Mouse (Mus musculus) bone marrow macrophage, adult 2 months (primary cell): ENCODE data around the gene Lrrn3.

Source experiments
- CTCF ChIP-seq: IDR thresholded peaks from 2 replicates; pipeline ENCODE4 v1.5.1; 2012; ENCODE audit warnings: low read depth, mild to moderate bottlenecking, low read length, moderate library complexity
- POLR2A ChIP-seq: IDR thresholded peaks from 2 replicates; pipeline ENCODE4 v1.6.1; 2012; ENCODE audit warnings: mild to moderate bottlenecking, low read depth, low read length, borderline replicate concordance

DNA sequence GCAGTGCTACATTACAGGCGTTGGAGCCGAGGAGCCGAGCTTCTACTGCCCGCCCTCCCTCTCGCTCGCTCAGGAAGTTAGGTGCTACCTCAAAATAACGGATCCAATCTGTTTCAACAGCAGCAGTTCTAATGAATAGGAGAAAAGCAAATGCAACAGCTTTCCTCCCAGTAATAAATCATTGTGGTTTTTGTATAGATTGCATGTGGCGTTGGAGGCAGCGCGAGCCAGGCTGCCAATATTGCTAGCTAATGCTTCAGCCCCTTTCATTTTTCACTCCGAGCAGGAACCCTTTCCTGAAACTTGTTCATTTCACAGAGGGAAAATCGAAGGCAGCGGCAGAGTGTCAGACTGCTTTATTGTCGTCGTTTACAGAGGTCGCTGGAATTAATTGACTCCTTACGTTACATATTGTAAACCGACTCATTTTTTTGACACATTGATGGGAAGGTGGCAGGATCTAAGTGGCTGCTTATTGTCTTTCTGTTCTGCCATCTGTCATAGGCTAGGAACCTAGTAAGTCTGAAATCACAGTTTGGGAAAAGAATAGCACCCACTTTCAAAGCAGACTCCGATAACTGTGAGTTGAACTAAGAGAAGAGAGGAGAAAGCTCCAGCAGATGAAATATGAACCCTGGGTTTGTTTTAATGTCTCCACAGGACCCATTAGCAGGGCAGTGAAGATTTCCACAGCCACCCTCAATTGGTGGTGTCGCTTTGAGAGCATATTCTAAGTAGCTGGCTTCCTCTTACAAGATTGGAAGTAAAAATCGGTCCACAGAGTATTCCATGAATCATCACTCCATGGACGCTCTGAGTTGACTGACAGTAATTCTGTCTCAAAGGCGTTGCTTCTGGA, 2.4 kb downstream of the Lrrn3 start:
- no peak for TF ChIP-seq CTCF
- no peak for TF ChIP-seq POLR2A
